Mouse (Mus musculus) brown adipose tissue, adult 24 weeks (tissue): ENCODE data around the gene Aen. TPM values are rescaled to one million over a fixed set of nuclear protein-coding genes. Genes with fewer than 3 reads are reported as not detected.

Experiments
- H3K27ac ChIP-seq: fragments of 200-500 bp; replicated peaks from 2 replicates; pipeline ENCODE4 v1.5.1; 2012; ENCODE audit warnings: low read depth, mild to moderate bottlenecking, low read length
- H3K4me1 ChIP-seq: fragments of 200-500 bp; 2 replicates; pipeline ENCODE4 v1.6.1; 2012; ENCODE audit warnings: low read length, mixed read lengths; ENCODE audit not compliant: control insufficient read depth, insufficient read depth, insufficient read length
- H3K4me3 ChIP-seq: fragments of 200-500 bp; 2 replicates; pipeline ENCODE4 v1.5.1; 2012; ENCODE audit warnings: low read depth, mild to moderate bottlenecking, low read length, moderate library complexity; ENCODE audit not compliant: insufficient read depth
- polyA plus RNA-seq: library from polyadenylated mRNA; stranded (reverse); fragments of >200 nt; gene quantifications from 2 replicates; pipeline ENCODE4 v1.2.4, GENCODE M21; 2012; ENCODE audit not compliant: missing spikeins, insufficient read depth, insufficient read length

The Aen gene
- 8.5 and 20.2 TPM in 2 replicates for polyA plus RNA-seq

GRCm38 (mm10) chr7:78895653-78896333 lies at the start of gene Aen:
Gene Aen (plus strand): TSS chr7:78895854.
- Histone ChIP-seq H3K4me1 (0 out of 2 replicates have a peak, but pooled peaks cover 3% of the 10 kb centered on the region), H3K27ac (peak within 1 kb of the TSS; percentile 51; the same call in 1 of the 2 replicates), H3K4me3 (peak within 1 kb of the TSS; percentile 84)

- Histone ChIP-seq H3K4me3 (peak overlapping the region; percentile 89), H3K27ac (no peak overlapping the region), H3K4me1 (peaks cover 2% of the 10 kb centered on the region; the same call in 1 of the 2 replicates)
These were observed 49.5 kb upstream of the Aen start for GRCm38 (mm10) chr7:78846066-78846716.

GRCm38 (mm10) chr7:78846737-78847434 lies 48.8 kb upstream of the Aen start, which contains the start of gene Det1:
Gene Det1 (minus strand): TSS chr7:78847263.
- Histone ChIP-seq H3K4me3 (peak within 1 kb of the TSS; percentile 89), H3K4me1 (peaks cover 2% of the 10 kb centered on the region; the same call in 1 of the 2 replicates), H3K27ac (peak within 1 kb of the TSS; percentile 56)

- Histone ChIP-seq H3K4me3 (no peak overlapping the region), H3K27ac (no peak overlapping the region), H3K4me1 (no peaks in the 10 kb centered on the region)
These were observed 41.6 kb upstream of the Aen start for GRCm38 (mm10) chr7:78854051-78854450.

- H3K27ac ChIP-seq: no peak overlapping the region
- H3K4me1 ChIP-seq: no peaks in the 10 kb centered on the region
- no peak overlapping the region for H3K4me3 ChIP-seq
These were observed 40.5 kb upstream of the Aen start for GRCm38 (mm10) chr7:78855044-78855655.

GRCm38 (mm10) chr7:78863796-78864445 lies 31.7 kb upstream of the Aen start:
- Histone ChIP-seq H3K27ac (no peak overlapping the region), H3K4me1 (no peaks in the 10 kb centered on the region; the same call in 1 of the 2 replicates), H3K4me3 (no peak overlapping the region)

GRCm38 (mm10) chr7:78864446-78864802 lies 31.2 kb upstream of the Aen start:
- Histone ChIP-seq H3K4me3 (no peak overlapping the region), H3K4me1 (no peaks in the 10 kb centered on the region; the same call in 1 of the 2 replicates), H3K27ac (no peak overlapping the region)

- Histone ChIP-seq H3K4me1 (no peaks in the 10 kb centered on the region; the same call in 1 of the 2 replicates), H3K4me3 (no peak overlapping the region), H3K27ac (no peak overlapping the region)
These were observed 30.3 kb upstream of the Aen start for GRCm38 (mm10) chr7:78865212-78865949.

GRCm38 (mm10) chr7:78868731-78869130 lies 26.9 kb upstream of the Aen start:
- H3K4me1 ChIP-seq: no peaks in the 10 kb centered on the region; the same call in 1 of the 2 replicates
- H3K4me3 ChIP-seq: no peak overlapping the region
- H3K27ac ChIP-seq: no peak overlapping the region

GRCm38 (mm10) chr7:78872366-78872765 lies 23.3 kb upstream of the Aen start:
- Histone ChIP-seq H3K4me1 (no peaks in the 10 kb centered on the region), H3K4me3 (no peak overlapping the region), H3K27ac (no peak overlapping the region)

GRCm38 (mm10) chr7:78872831-78873230 lies 22.8 kb upstream of the Aen start:
- H3K4me3 ChIP-seq: no peak overlapping the region
- no peak overlapping the region for H3K27ac ChIP-seq
- H3K4me1 ChIP-seq: no peaks in the 10 kb centered on the region

GRCm38 (mm10) chr7:78881607-78882468 lies 13.8 kb upstream of the Aen start:
- H3K27ac ChIP-seq: no peak overlapping the region
- H3K4me1 ChIP-seq: no peaks in the 10 kb centered on the region
- no peak overlapping the region for H3K4me3 ChIP-seq

- Histone ChIP-seq H3K4me1 (no peaks in the 10 kb centered on the region), H3K4me3 (no peak overlapping the region), H3K27ac (no peak overlapping the region)
These were observed 13.2 kb upstream of the Aen start for GRCm38 (mm10) chr7:78882469-78882837.
